Mouse (Mus musculus): ENCODE measurements around the gene Ece1.

- TF ChIP-seq CTCF (IDR thresholded peaks at IDR 0.05; ENCODE audit: control insufficient read depth, insufficient read depth, insufficient replicate concordance, low read depth, low read length) (no peak), POLR2A (IDR thresholded peaks at IDR 0.05; ENCODE audit: control insufficient read depth, low read depth, low read length) (no peak)
Observed at GRCm38 (mm10) chr4:137945376-137945775, 83.3 kb downstream of the Ece1 start.

Data from testis, adult 2 months (tissue).